Mouse (Mus musculus): ENCODE measurements at regions not wholly inside any gene's neighbourhood (a gene's known extent, or its start where the extent isn't known, plus 50 kb on each side); places are given as distances from the start of the nearest gene placed in this dataset.

DNA sequence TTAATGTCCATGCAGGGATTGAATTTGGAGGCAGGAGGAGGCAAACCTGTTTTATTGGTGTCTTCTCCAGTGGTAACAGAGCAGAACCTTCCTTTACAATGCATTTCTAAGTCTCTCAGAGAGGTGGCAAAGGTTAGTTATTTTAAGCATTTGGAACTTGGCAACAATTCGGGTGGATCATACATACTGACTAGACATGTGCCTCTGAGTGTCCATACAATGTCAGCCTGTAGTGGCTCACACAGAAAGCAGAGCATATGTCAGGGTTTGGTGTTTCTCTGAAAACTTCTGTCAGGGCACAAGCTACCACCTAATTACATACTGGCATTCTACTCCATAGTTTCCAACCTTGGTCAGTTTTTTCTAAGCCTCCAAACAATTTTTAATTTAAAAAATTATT is 150.8 kb upstream of the Peli2 start:
- TF ChIP-seq CTCF (IDR thresholded peaks at IDR 0.05; ENCODE audit: control insufficient read depth, insufficient read depth, low read length) (no peak), POLR2A (IDR thresholded peaks at IDR 0.05; ENCODE audit: borderline replicate concordance, control insufficient read depth, low read depth, low read length) (no peak)

Data from bone marrow, adult 2 months (tissue).